Mouse (Mus musculus) kidney, postnatal 0 days (tissue): ENCODE results near the gene Lzts2. TPM values are rescaled to one million over a fixed set of nuclear protein-coding genes. Genes with fewer than 3 reads are reported as not detected.

Experiments
- ATAC-seq: fragments of 200-750 bp; cut with Nextera tagmentation; replicated peaks from 2 replicates; pipeline ENCODE4 v1.8.0; 2017; ENCODE audit warnings: low read depth, moderate number of reproducible peaks, moderate TSS enrichment, moderate library complexity; ENCODE audit not compliant: low FRiP score
- DNase-seq: peaks from one replicate; pipeline ENCODE4 v3.0.0-alpha.2; 2016; ENCODE audit warnings: low spot score
- H3K27ac ChIP-seq: fragments of 300-500 bp; sonication (generic); 2 replicates; pipeline ENCODE4 v1.5.1; 2014; ENCODE audit warnings: mild to moderate bottlenecking
- H3K27me3 ChIP-seq: fragments of 300-500 bp; sonication (generic); 2 replicates; pipeline ENCODE4 v1.6.1; 2014; ENCODE audit warnings: low read length, mixed read lengths; ENCODE audit not compliant: insufficient read depth
- H3K36me3 ChIP-seq: fragments of 300-500 bp; sonication (generic); 2 replicates; pipeline ENCODE4 v1.6.1; 2014; ENCODE audit warnings: low read length, mixed read lengths; ENCODE audit not compliant: insufficient read depth
- H3K4me1 ChIP-seq: fragments of 300-500 bp; sonication (generic); replicated peaks from 2 replicates; pipeline ENCODE4 v1.6.1; 2014; ENCODE audit warnings: antibody characterized with exemption, low read length, mixed read lengths; ENCODE audit not compliant: insufficient read depth
- H3K4me2 ChIP-seq: fragments of 300-500 bp; sonication (generic); 2 replicates; pipeline ENCODE4 v1.6.1; 2014; ENCODE audit warnings: mild to moderate bottlenecking, low read length, moderate library complexity, mixed read lengths
- H3K4me3 ChIP-seq: fragments of 300-500 bp; sonication (generic); replicated peaks from 2 replicates; pipeline ENCODE4 v1.5.1; 2014; ENCODE audit warnings: low read depth, low read length
- H3K9ac ChIP-seq: fragments of 300-500 bp; sonication (generic); 2 replicates; pipeline ENCODE4 v1.6.1; 2014; ENCODE audit warnings: low read depth, low read length
- H3K9me3 ChIP-seq: fragments of 300-500 bp; sonication (generic); replicated peaks from 2 replicates; pipeline ENCODE4 v1.6.1; 2016; ENCODE audit warnings: low read length, inconsistent platforms, mixed read lengths
- CTCF ChIP-seq: IDR thresholded peaks from 2 replicates; pipeline ENCODE4 v1.5.1; 2016; ENCODE audit warnings: antibody characterized with exemption, low read depth, mild to moderate bottlenecking, moderate library complexity
- WGBS: fragments of 180-500 bp; shearing (Covaris S2); extraction: QIAGEN DNeasy Blood & Tissue Kit; methylation state at CpG from one replicate; pipeline ENCODE4 v1.1.7; 2014; 5-methylcytosine and 5-hydroxymethylcytosine counted together
- polyA plus RNA-seq: library from polyadenylated mRNA; unstranded; fragments of >200 nt; fragmentation: Nextera tagmentation; extraction: Ambion mirVana; gene quantifications from 2 replicates; pipeline ENCODE4 v1.2.1, GENCODE M21; 2015

The Lzts2 gene
- polyA plus RNA-seq, 1 experiment from 2014 or later = 69.5 TPM

DNA sequence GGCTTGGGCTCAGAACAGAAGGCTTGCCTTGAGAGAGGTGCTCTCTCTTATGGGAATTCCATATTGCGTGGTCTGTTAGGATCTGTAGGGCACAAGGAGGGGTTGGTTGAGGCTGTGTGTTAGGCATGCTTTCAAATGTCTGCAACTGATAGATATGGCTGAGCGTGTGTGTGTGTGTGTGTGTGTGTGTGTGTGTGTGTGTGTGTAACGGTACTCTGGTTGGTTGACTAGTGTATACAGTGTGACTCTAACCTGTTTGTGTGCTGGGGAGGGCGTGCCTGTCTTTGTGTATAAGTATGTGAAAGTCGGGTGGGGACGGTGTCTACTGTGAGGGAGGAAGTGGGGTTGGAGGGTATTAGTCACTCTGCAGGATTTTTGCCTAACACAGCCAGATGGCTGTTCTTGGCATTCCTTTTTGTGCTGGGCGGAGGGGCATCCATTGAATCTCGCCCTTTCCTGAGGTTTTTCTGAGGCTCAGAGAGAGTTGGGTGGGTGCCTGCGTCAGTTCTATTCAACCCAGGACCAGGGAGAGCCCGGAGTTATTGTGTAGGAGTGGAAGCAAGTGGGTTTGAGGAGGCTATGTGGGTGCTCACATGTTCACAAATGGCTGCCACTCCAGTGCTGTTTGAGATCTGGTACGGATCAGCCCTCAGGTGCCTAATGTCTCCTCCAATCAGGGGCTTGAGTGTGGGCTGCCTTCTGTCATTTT, 33.9 kb downstream of the Lzts2 start:
- H3K27me3 ChIP-seq = 0 out of 2 replicates have a peak, but pooled peaks cover 4% of the 10 kb centered on the region
- H3K27ac ChIP-seq = peak overlapping the region; percentile 93
- H3K36me3 ChIP-seq = peaks cover 18% of the 10 kb centered on the region; the same call in 1 of the 2 replicates
- peak overlapping the region; percentile 64 for H3K9ac ChIP-seq
- peak overlapping the region; percentile 52 for H3K4me3 ChIP-seq
- peak; percentile 47 for ATAC-seq
- H3K4me1 ChIP-seq = peaks cover 14% of the 10 kb centered on the region
- TF ChIP-seq CTCF = no peak
- no peaks in the 10 kb centered on the region for H3K9me3 ChIP-seq
- H3K4me2 ChIP-seq = peak overlapping the region; percentile 91
- 22% methylated on average over 11 of the region's 11 CpGs for WGBS
- peak; percentile 78 for DNase-seq

DNA sequence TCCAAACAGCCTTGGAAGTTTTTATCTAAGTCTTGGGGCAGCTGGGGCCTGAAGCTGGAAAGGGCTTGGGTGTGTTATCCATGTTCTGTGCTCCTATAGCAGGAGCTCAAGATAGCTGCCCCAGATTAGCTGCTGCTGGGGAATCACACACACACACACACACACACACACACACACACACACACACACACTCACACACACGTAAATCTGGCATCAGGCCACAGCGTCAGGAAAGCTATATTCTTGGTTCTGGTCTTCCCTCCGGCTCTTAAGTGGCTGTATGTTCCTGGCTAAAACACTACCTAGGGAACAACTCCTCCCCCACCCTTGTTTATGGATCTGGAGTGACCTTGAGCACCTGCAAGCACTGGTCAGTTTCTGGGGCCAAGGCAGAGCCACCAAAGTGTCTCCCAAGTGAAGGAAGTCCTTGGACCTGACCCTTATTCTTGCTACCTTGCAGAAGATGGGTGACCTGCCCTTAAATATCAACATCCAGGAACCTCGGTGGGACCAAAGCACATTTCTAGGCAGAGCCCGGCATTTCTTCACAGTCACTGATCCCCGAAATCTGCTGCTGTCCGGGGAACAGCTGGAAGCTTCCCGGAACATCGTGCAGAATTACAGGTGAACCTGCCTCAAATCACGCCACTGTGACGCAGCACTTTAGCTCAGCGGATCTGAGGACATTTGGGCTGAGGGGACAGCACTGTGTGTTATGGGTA, 34.6 kb downstream of the Lzts2 start:
- Histone ChIP-seq H3K27ac (peak overlapping the region; percentile 93), H3K4me3 (peak overlapping the region; percentile 52), H3K36me3 (peaks cover 20% of the 10 kb centered on the region; the same call in 1 of the 2 replicates), H3K9ac (no peak overlapping the region), H3K27me3 (0 out of 2 replicates have a peak, but pooled peaks cover 4% of the 10 kb centered on the region), H3K9me3 (no peaks in the 10 kb centered on the region), H3K4me1 (peaks cover 14% of the 10 kb centered on the region), H3K4me2 (peak overlapping the region; percentile 91)
- ATAC-seq (no peak), DNase-seq (no peak)
- no peak for TF ChIP-seq CTCF
- 70% methylated on average over 12 of the region's 12 CpGs for WGBS

DNA sequence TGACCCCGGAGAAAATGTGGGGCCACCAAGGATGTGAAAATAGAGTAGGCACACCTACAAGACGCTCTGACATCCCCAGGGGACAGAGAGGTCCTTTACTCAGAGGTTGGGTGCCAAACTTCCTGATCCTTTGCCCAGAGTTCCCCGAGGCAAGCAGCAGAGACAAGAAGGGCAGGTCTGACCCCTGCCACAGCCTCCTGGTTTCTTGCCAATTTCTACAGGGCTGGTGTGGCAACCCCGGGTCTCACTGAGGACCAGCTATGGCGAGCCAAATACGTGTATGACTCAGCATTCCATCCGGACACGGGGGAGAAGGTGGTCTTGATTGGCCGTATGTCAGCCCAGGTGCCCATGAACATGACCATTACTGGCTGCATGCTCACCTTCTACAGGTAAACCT, 35.3 kb downstream of the Lzts2 start:
- Histone ChIP-seq H3K4me1 (peaks cover 14% of the 10 kb centered on the region), H3K9me3 (no peaks in the 10 kb centered on the region), H3K9ac (no peak overlapping the region), H3K36me3 (peaks cover 24% of the 10 kb centered on the region; the same call in 1 of the 2 replicates), H3K4me3 (no peak overlapping the region), H3K4me2 (no peak overlapping the region), H3K27ac (no peak overlapping the region), H3K27me3 (0 out of 2 replicates have a peak, but pooled peaks cover 2% of the 10 kb centered on the region)
- 81% methylated on average over 9 of the region's 9 CpGs for WGBS
- TF ChIP-seq CTCF = no peak
- ATAC-seq (no peak), DNase-seq (no peak)

DNA sequence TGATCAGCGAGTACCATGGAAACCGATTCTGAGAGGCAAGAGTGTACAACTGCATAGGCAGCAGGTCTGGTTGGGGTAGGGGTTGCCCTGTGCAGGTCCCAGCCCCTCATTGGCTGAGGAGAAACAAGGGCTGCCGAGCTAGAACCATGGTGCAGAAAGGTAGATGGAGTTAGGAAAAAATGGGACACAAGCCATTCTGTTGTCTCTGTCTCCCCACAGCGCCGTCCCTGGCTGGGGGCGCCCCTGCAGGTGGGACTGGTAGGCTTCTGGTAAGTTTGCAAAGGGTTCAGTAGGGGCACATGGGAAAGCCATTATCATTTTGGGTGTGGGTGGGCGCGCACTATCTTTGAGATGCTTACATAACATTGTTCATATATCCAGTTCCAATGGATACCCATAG, 39.2 kb downstream of the Lzts2 start:
- Histone ChIP-seq H3K4me2 (no peak overlapping the region), H3K9me3 (no peaks in the 10 kb centered on the region), H3K36me3 (peaks cover 24% of the 10 kb centered on the region; the same call in 1 of the 2 replicates), H3K9ac (no peak overlapping the region), H3K4me3 (no peak overlapping the region), H3K27ac (no peak overlapping the region), H3K27me3 (no peaks in the 10 kb centered on the region), H3K4me1 (peaks cover 13% of the 10 kb centered on the region)
- 77% methylated on average over 8 of the region's 8 CpGs for WGBS
- no peak for TF ChIP-seq CTCF
- ATAC-seq (no peak), DNase-seq (no peak)

DNA sequence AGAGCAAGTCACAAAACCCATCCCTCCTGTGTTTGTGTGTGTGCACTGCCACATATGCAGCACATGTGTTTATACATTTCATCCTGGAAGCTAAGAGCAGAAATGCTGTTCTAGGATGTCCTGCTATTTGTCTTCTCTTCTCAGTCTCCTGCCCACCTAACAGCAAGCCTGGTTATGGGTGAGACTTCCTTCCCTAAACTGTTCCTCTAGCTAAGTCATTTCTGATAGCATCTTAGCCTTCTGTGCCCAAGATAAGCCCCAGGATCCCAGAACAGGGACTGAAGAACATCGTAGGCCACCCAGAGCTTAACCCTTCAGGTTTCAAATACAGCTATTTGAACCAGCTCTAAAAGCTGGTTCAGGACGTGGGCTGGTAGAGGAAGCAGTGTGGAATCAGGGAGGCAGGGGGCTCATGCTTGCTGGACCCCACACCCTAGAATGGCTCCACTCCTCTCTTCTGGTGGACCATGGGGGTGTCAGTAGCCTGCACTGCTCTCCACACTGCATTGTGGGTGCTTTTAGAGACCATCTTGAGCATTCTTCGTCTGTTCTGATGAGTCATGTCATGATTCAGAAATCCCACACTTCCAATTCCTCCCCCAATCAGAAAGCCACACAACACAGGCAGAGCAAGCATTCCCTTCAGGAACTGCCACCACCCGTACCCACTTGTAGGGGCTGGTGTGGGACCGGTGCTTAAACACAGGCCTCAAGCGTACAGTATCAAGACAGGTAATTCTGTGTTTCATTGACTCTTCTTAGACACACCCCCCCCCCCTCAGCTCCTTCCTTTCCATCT, 40.9 kb downstream of the Lzts2 start:
- Histone ChIP-seq H3K4me3 (no peak overlapping the region), H3K9me3 (no peaks in the 10 kb centered on the region), H3K9ac (no peak overlapping the region), H3K36me3 (peaks cover 17% of the 10 kb centered on the region; the same call in 1 of the 2 replicates), H3K27ac (no peak overlapping the region), H3K4me2 (no peak overlapping the region), H3K27me3 (no peaks in the 10 kb centered on the region), H3K4me1 (peaks cover 13% of the 10 kb centered on the region)
- 80% methylated on average over 6 of the region's 6 CpGs for WGBS
- no peak for TF ChIP-seq CTCF
- no peak for DNase-seq
- ATAC-seq = no peak

DNA sequence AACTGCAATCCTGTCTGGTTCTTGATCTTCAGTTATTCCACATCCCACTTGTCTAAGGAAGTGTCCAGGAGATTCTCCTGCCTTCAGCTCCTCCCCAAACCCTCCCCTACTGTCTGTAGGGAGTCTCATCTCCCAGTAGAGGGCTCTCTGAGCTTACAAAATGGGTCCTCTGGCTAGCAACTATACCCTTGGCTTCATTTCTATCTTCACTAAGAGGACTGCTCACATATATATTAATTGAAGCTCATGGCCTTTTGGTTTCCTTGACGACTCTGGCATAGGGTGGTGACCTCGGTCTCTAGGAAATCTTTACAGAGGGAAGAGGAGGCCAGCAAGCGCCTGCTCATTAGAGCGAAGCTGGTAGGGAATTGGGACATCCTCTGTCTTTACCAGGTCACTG, 42.1 kb downstream of the Lzts2 start:
- WGBS = 34% methylated on average over 4 of the region's 4 CpGs
- ATAC-seq (no peak), DNase-seq (peak; percentile 92)
- Histone ChIP-seq H3K4me1 (peaks cover 13% of the 10 kb centered on the region), H3K27ac (0 out of 2 replicates have a peak overlapping the region, but pooled peaks have one; percentile 90), H3K9ac (no peak overlapping the region), H3K36me3 (peaks cover 17% of the 10 kb centered on the region; the same call in 1 of the 2 replicates), H3K9me3 (no peaks in the 10 kb centered on the region), H3K4me2 (no peak overlapping the region), H3K4me3 (no peak overlapping the region), H3K27me3 (no peaks in the 10 kb centered on the region)
- peak; percentile 78 for TF ChIP-seq CTCF
